Mouse (Mus musculus) stomach, embryonic 15.5 days (tissue): ENCODE data around the gene Ankfn1. TPM values are rescaled to one million over a fixed set of nuclear protein-coding genes. Genes with fewer than 3 reads are reported as not detected.

ENCODE experiments used
- ATAC-seq: fragments of 200-750 bp; cut with Nextera tagmentation; 2 replicates; pipeline ENCODE4 v1.8.0; 2017; ENCODE audit warnings: low read depth, moderate number of reproducible peaks, moderate TSS enrichment; ENCODE audit not compliant: insufficient read depth, low FRiP score
- H3K27ac ChIP-seq: fragments of 300-500 bp; sonication (generic); 2 replicates; pipeline ENCODE4 v1.5.1; 2015; ENCODE audit warnings: mild to moderate bottlenecking, inconsistent platforms
- H3K27me3 ChIP-seq: fragments of 300-500 bp; sonication (generic); replicated peaks from 2 replicates; pipeline ENCODE4 v1.6.1; 2015; ENCODE audit warnings: inconsistent platforms
- H3K36me3 ChIP-seq: fragments of 300-500 bp; sonication (generic); 2 replicates; pipeline ENCODE4 v1.6.1; 2015; ENCODE audit warnings: inconsistent platforms
- H3K4me1 ChIP-seq: fragments of 300-500 bp; sonication (generic); 2 replicates; pipeline ENCODE4 v1.6.1; 2015; ENCODE audit warnings: inconsistent platforms
- H3K4me2 ChIP-seq: fragments of 300-500 bp; sonication (generic); 2 replicates; pipeline ENCODE4 v1.6.1; 2015; ENCODE audit warnings: mild to moderate bottlenecking, inconsistent platforms
- H3K4me3 ChIP-seq: fragments of 300-500 bp; sonication (generic); replicated peaks from 2 replicates; pipeline ENCODE4 v1.5.1; 2015; ENCODE audit warnings: inconsistent platforms
- H3K9ac ChIP-seq: fragments of 300-500 bp; sonication (generic); 2 replicates; pipeline ENCODE4 v1.6.1; 2015; ENCODE audit warnings: inconsistent platforms
- H3K9me3 ChIP-seq: fragments of 300-500 bp; sonication (generic); 2 replicates; pipeline ENCODE4 v1.6.1; 2016; ENCODE audit warnings: inconsistent platforms
- WGBS: fragments of 180-500 bp; shearing (Covaris S2); methylation state at CpG from one replicate; pipeline ENCODE4 v1.1.7; 2015; 5-methylcytosine and 5-hydroxymethylcytosine counted together
- polyA plus RNA-seq: library from polyadenylated mRNA; unstranded; fragments of >200 nt; fragmentation: Nextera tagmentation; extraction: Ambion mirVana; gene quantifications from 2 replicates; pipeline ENCODE4 v1.2.1, GENCODE M21; 2015

The Ankfn1 gene
- polyA plus RNA-seq, 1 experiment from 2014 or later, result 0.31 TPM

- Histone ChIP-seq H3K27me3 (no peaks in the 10 kb centered on the region), H3K4me3 (no peak overlapping the region), H3K36me3 (no peaks in the 10 kb centered on the region), H3K4me1 (no peaks in the 10 kb centered on the region), H3K4me2 (no peak overlapping the region), H3K9ac (no peak overlapping the region), H3K9me3 (no peaks in the 10 kb centered on the region), H3K27ac (no peak overlapping the region)
- no peak for ATAC-seq
- 62% methylated on average over 7 of the region's 7 CpGs for WGBS
These were observed 169.4 kb downstream of the Ankfn1 start for GRCm38 (mm10) chr11:89608071-89608470.

- ATAC-seq, result no peak
- no peaks in the 10 kb centered on the region for H3K9me3 ChIP-seq
- H3K4me2 ChIP-seq, result no peak overlapping the region
- no peak overlapping the region for H3K9ac ChIP-seq
- no peaks in the 10 kb centered on the region for H3K4me1 ChIP-seq
- H3K4me3 ChIP-seq, result no peak overlapping the region
- no peaks in the 10 kb centered on the region for H3K36me3 ChIP-seq
- H3K27ac ChIP-seq, result no peak overlapping the region
- no peaks in the 10 kb centered on the region for H3K27me3 ChIP-seq
- 24% methylated on average over 3 of the region's 3 CpGs for WGBS
These were observed 170.2 kb downstream of the Ankfn1 start for GRCm38 (mm10) chr11:89607270-89607669.

GRCm38 (mm10) chr11:89606346-89606745 lies 171.1 kb downstream of the Ankfn1 start:
- Histone ChIP-seq H3K4me2 (no peak overlapping the region), H3K9ac (no peak overlapping the region), H3K4me1 (no peaks in the 10 kb centered on the region), H3K9me3 (no peaks in the 10 kb centered on the region), H3K4me3 (no peak overlapping the region), H3K27ac (no peak overlapping the region), H3K36me3 (no peaks in the 10 kb centered on the region), H3K27me3 (no peaks in the 10 kb centered on the region)
- WGBS, result 60% methylated on average over 6 of the region's 6 CpGs
- no peak for ATAC-seq

GRCm38 (mm10) chr11:89602966-89603365 lies 174.5 kb downstream of the Ankfn1 start:
- no peaks in the 10 kb centered on the region for H3K9me3 ChIP-seq
- no peaks in the 10 kb centered on the region for H3K27me3 ChIP-seq
- 72% methylated on average over 5 of the region's 5 CpGs for WGBS
- H3K9ac ChIP-seq, result no peak overlapping the region
- no peaks in the 10 kb centered on the region for H3K4me1 ChIP-seq
- H3K4me2 ChIP-seq, result no peak overlapping the region
- no peaks in the 10 kb centered on the region for H3K36me3 ChIP-seq
- H3K27ac ChIP-seq, result no peak overlapping the region
- ATAC-seq, result no peak
- H3K4me3 ChIP-seq, result no peak overlapping the region

DNA sequence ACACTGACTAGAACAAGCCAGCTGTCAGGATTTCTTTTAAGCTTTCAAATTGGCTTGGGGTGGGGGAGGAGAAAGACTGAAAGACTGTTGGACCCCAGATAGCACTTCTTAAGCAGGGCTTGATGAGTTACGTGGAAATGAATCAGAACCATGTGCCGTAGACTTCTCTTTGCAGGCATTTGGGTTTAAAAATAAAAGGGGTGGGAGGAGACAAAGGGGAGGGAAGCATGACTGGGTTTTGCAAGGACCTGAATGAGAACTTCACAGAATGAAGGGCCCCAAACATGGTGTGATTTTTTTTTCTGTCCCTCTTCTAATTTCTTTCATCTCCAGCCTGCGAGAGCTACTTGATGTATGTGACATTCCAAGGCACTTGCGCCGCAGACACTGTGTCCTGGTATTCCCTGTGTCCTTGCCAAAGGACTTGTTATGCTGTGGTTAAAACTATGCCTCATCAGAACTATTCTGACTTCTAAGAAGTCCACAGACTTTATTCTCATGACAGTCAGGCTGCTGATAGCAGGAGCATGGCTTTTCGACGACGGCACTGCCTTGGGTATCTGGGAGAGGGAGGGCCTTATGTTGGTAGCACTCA lies 176.4 kb downstream of the Ankfn1 start:
- Histone ChIP-seq H3K4me3 (no peak overlapping the region), H3K27me3 (no peaks in the 10 kb centered on the region), H3K9me3 (no peaks in the 10 kb centered on the region), H3K36me3 (no peaks in the 10 kb centered on the region), H3K4me2 (no peak overlapping the region), H3K27ac (no peak overlapping the region), H3K9ac (no peak overlapping the region), H3K4me1 (no peaks in the 10 kb centered on the region)
- 82% methylated on average over 8 of the region's 8 CpGs for WGBS
- no peak for ATAC-seq

- no peaks in the 10 kb centered on the region for H3K4me1 ChIP-seq
- no peaks in the 10 kb centered on the region for H3K27me3 ChIP-seq
- no peak overlapping the region for H3K27ac ChIP-seq
- H3K4me3 ChIP-seq, result no peak overlapping the region
- H3K9ac ChIP-seq, result no peak overlapping the region
- no peak for ATAC-seq
- H3K9me3 ChIP-seq, result no peaks in the 10 kb centered on the region
- H3K4me2 ChIP-seq, result no peak overlapping the region
- 37% methylated on average over 10 of the region's 10 CpGs for WGBS
- H3K36me3 ChIP-seq, result no peaks in the 10 kb centered on the region
These were observed 187.1 kb downstream of the Ankfn1 start for GRCm38 (mm10) chr11:89590273-89590874.

DNA sequence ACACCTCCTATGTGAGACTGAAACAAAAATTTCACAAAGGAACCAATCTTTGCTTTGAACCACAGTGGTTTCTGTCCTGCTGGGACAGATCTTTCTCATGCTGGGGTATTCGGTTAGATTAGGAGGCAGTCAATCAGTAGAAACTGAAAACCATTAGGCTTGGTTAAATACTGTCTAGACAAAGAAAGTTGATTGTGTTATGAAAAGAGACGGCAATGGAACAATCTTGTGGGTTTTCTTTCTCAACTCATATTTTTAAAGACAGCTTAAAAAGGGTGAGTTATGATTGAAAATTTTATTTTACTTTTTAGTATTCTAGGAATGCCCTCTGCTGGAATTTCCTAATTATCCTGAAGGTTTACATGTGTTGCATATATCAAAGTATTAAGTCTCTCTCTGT lies 191.1 kb downstream of the Ankfn1 start:
- H3K9me3 ChIP-seq, result no peaks in the 10 kb centered on the region
- H3K4me1 ChIP-seq, result no peaks in the 10 kb centered on the region
- no peaks in the 10 kb centered on the region for H3K36me3 ChIP-seq
- H3K9ac ChIP-seq, result no peak overlapping the region
- 53% methylated on average over 2 of the region's 2 CpGs for WGBS
- no peak overlapping the region for H3K4me3 ChIP-seq
- H3K27ac ChIP-seq, result no peak overlapping the region
- no peaks in the 10 kb centered on the region for H3K27me3 ChIP-seq
- H3K4me2 ChIP-seq, result no peak overlapping the region
- no peak for ATAC-seq

DNA sequence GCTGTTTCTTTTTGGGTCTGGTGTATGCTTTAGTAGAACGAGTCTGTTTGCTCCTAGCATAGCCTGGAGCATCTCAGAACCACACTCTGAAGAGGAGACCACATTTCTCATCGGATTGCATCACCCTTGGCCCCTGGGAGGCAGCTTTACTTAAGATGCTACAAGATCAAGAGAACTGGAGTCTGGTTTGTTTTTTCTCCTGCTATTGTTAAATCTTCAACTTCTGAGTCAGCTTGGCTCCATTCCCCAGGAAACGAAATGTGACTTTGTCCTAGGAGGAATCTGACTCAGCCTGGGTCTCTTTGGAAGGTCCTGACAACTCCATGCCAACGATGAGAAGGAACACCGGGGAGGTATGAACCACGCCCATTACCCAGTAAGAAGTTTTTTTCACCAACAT lies 197.6 kb downstream of the Ankfn1 start:
- Histone ChIP-seq H3K9ac (no peak overlapping the region), H3K4me3 (no peak overlapping the region), H3K27ac (no peak overlapping the region), H3K36me3 (no peaks in the 10 kb centered on the region), H3K27me3 (no peaks in the 10 kb centered on the region), H3K4me2 (no peak overlapping the region), H3K9me3 (no peaks in the 10 kb centered on the region), H3K4me1 (no peaks in the 10 kb centered on the region)
- 73% methylated on average over 6 of the region's 6 CpGs for WGBS
- no peak for ATAC-seq

DNA sequence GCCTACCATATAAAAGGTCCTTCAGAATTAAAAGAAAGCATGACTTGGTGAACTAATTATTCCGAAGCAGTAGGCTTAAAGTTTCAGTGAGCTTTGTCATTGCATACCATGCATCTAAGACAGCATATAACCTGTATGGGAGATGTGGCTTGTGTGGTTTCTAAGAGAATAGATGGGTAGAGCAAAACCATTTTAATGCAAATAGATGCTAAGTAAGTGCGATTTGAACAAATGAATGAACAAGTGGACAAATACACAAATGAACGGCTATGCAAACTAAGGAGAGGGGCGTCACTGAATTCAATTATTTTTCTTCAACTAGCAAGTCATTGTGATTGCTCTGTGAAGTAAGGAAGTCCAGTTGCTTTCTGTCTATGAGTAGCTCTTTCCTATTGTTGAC lies 198.3 kb downstream of the Ankfn1 start:
- Histone ChIP-seq H3K4me1 (no peaks in the 10 kb centered on the region), H3K4me3 (no peak overlapping the region), H3K36me3 (no peaks in the 10 kb centered on the region), H3K27me3 (no peaks in the 10 kb centered on the region), H3K9me3 (no peaks in the 10 kb centered on the region), H3K9ac (no peak overlapping the region), H3K4me2 (no peak overlapping the region), H3K27ac (no peak overlapping the region)
- no peak for ATAC-seq
- WGBS, result 91% methylated on average over 4 of the region's 4 CpGs

DNA sequence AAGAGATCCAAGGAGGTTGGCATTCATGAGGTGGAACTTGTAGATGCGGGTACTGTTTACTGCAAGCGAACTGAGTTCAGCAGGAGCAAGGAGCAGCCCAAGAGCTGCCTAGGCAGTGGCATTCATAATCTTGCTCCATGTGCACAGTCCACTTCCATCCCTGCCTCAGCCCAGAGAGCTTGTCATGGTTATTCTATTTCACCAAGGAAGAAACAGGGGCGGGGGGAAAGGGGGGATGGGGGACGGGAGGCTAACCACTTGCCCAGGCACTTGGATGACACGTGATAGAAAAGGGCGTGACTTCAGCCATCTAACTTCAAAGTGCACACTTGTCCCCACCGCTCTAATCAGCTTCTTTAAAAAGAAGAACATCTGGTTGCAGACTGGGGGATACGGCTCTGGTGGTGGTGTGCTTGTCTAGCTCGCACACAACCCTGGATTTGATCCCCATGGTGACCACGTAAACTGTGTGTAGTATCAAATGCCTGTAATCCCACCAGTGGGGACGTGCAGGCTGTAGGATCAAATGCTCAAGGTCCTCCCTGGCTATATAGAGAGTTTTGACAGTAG lies 203.1 kb downstream of the Ankfn1 start:
- 56% methylated on average over 11 of the region's 11 CpGs for WGBS
- H3K27ac ChIP-seq, result no peak overlapping the region
- H3K36me3 ChIP-seq, result no peaks in the 10 kb centered on the region
- no peaks in the 10 kb centered on the region for H3K9me3 ChIP-seq
- no peak overlapping the region for H3K9ac ChIP-seq
- no peak overlapping the region for H3K4me3 ChIP-seq
- H3K4me2 ChIP-seq, result no peak overlapping the region
- ATAC-seq, result no peak
- H3K27me3 ChIP-seq, result no peaks in the 10 kb centered on the region
- no peaks in the 10 kb centered on the region for H3K4me1 ChIP-seq

GRCm38 (mm10) chr11:89569391-89570145 lies 207.9 kb downstream of the Ankfn1 start:
- Histone ChIP-seq H3K9ac (no peak overlapping the region), H3K4me2 (no peak overlapping the region), H3K9me3 (no peaks in the 10 kb centered on the region), H3K27me3 (no peaks in the 10 kb centered on the region), H3K4me3 (no peak overlapping the region), H3K4me1 (no peaks in the 10 kb centered on the region), H3K36me3 (no peaks in the 10 kb centered on the region), H3K27ac (no peak overlapping the region)
- no peak for ATAC-seq
- 59% methylated on average over 11 of the region's 11 CpGs for WGBS

GRCm38 (mm10) chr11:89568246-89568645 lies 209.2 kb downstream of the Ankfn1 start:
- ATAC-seq, result no peak
- H3K9ac ChIP-seq, result no peak overlapping the region
- no peak overlapping the region for H3K27ac ChIP-seq
- H3K36me3 ChIP-seq, result no peaks in the 10 kb centered on the region
- H3K27me3 ChIP-seq, result no peaks in the 10 kb centered on the region
- H3K4me1 ChIP-seq, result no peaks in the 10 kb centered on the region
- H3K4me2 ChIP-seq, result no peak overlapping the region
- H3K9me3 ChIP-seq, result no peaks in the 10 kb centered on the region
- no peak overlapping the region for H3K4me3 ChIP-seq
- 92% methylated on average over 4 of the region's 4 CpGs for WGBS
